Mouse (Mus musculus): ENCODE data around the gene Cyyr1. TPM values are rescaled to one million over a fixed set of nuclear protein-coding genes. Genes with fewer than 3 reads are reported as not detected.

Gene Cyyr1
- polyA plus RNA-seq, 1 experiment, result 2.6 TPM

DNA sequence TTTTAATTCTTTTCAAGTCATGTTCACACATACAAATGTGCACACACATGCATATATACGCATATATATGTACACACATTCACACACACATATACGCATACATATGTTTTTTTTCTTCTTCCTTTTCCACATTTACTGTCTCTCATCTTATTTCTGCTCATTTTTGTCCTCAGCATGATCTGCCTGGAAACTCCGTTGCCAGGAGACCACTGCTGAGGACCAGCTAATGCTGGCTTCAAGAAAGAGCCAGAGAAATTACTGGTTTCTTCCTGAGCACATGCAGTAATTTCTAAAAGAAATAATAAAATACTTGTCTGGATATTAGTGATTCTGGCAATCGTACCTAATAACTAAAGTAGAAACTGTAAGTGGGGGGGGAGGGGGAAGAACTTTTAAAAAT is 68.6 kb downstream of the Cyyr1 start:
- Histone ChIP-seq H3K27me3 (ENCODE audit: control insufficient read depth, insufficient read depth, low read length) (no peaks in the 10 kb centered on the region), H3K36me3 (ENCODE audit: control insufficient read depth, insufficient read depth, low read length) (no peaks in the 10 kb centered on the region), H3K4me3 (ENCODE audit: control insufficient read depth, insufficient read depth, low read length) (no peak overlapping the region), H3K4me1 (replicated peaks; ENCODE audit: control insufficient read depth, insufficient read depth, low read length) (no peaks in the 10 kb centered on the region), H3K27ac (ENCODE audit: control insufficient read depth, insufficient read depth, low read length) (no peak overlapping the region)
- TF ChIP-seq POLR2A (IDR thresholded peaks at IDR 0.05; ENCODE audit: control insufficient read depth, extremely low read depth, insufficient read depth, low read length, poor library complexity), result no peak
- TF ChIP-seq CTCF (IDR thresholded peaks at IDR 0.05; ENCODE audit: borderline replicate concordance, control insufficient read depth, extremely low read depth, insufficient read depth, low read length, poor library complexity), result no peak
- no peak for DNase-seq
- WGBS, result 95% methylated on average over 4 of the region's 4 CpGs

DNA sequence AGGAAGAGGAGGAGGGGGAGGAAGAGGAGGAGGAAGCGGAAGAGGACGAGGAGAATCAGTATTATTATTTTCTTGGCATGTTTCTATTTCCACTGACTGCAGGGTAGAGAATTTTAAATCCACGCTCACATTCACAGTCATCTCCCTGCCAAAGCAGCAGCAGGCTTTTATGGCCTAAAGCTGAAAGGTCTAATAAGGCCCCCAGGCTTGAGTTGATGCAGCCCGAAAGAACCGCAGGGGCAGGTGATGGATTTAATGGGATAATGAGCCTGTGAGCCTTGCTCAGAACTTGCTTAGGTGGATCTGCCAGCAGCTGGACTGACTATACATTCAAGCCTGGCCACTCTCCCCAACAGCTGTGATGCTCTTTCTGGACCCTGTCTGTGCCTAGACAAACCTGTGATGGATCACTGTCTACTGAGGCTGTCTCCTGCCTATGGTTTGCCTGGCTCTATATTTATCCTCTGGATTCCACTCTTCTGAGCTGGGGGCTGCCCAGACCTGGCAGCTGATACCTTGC is 78.6 kb downstream of the Cyyr1 start:
- Histone ChIP-seq H3K36me3 (ENCODE audit: control insufficient read depth, insufficient read depth, low read length) (no peaks in the 10 kb centered on the region), H3K27me3 (ENCODE audit: control insufficient read depth, insufficient read depth, low read length) (no peaks in the 10 kb centered on the region), H3K4me1 (replicated peaks; ENCODE audit: control insufficient read depth, insufficient read depth, low read length) (no peaks in the 10 kb centered on the region), H3K4me3 (ENCODE audit: control insufficient read depth, insufficient read depth, low read length) (no peak overlapping the region), H3K27ac (ENCODE audit: control insufficient read depth, insufficient read depth, low read length) (no peak overlapping the region)
- TF ChIP-seq POLR2A (IDR thresholded peaks at IDR 0.05; ENCODE audit: control insufficient read depth, extremely low read depth, insufficient read depth, low read length, poor library complexity) (no peak), CTCF (IDR thresholded peaks at IDR 0.05; ENCODE audit: borderline replicate concordance, control insufficient read depth, extremely low read depth, insufficient read depth, low read length, poor library complexity) (no peak)
- WGBS, result 90% methylated on average over 5 of the region's 5 CpGs
- DNase-seq, result no peak

DNA sequence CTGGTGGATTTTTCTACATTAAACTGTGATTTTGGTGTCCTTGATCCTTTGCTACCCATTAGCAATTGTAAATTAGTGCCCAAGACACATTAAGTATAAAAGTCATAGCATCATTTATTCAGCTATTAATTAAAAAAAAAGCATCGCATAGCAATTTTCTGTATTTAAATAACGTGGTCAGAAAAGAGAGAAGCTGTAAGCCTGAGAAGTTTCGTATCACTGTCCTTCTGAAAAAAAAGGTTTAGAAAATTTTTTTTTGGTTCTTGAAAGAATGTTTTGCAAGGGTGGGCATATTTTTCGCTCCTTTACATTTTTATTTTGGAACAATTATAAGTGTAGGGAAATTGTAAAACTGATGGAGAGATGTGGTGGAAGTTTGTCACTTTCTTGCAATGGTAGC is 83.1 kb downstream of the Cyyr1 start:
- no peak for DNase-seq
- 71% methylated on average over 4 of the region's 4 CpGs for WGBS
- no peak for TF ChIP-seq CTCF (IDR thresholded peaks at IDR 0.05; ENCODE audit: borderline replicate concordance, control insufficient read depth, extremely low read depth, insufficient read depth, low read length, poor library complexity)
- no peak for TF ChIP-seq POLR2A (IDR thresholded peaks at IDR 0.05; ENCODE audit: control insufficient read depth, extremely low read depth, insufficient read depth, low read length, poor library complexity)

DNA sequence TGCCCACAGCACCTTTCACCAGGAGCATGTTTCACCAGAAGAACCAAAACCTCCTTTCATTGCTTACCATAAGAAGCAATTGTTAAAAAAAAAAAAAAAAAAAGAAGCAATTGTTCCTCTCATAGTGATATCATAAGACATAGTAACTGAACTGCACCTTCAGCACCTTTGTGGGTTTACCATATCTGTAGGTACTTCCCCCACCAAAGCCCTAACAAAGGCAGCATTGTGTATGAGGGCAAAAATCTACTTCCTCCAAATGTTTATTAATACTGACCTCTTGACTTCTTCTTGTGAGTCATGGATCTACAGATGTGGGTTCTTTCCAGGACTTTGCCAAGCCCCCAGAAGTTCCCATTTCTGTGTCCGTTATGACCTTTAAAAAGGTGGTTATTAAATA is 98.2 kb downstream of the Cyyr1 start:
- Histone ChIP-seq H3K36me3 (ENCODE audit: control insufficient read depth, insufficient read depth, low read length) (no peaks in the 10 kb centered on the region), H3K4me1 (replicated peaks; ENCODE audit: control insufficient read depth, insufficient read depth, low read length) (no peaks in the 10 kb centered on the region), H3K27ac (ENCODE audit: control insufficient read depth, insufficient read depth, low read length) (no peak overlapping the region), H3K4me3 (ENCODE audit: control insufficient read depth, insufficient read depth, low read length) (no peak overlapping the region), H3K27me3 (ENCODE audit: control insufficient read depth, insufficient read depth, low read length) (no peaks in the 10 kb centered on the region)
- DNase-seq, result no peak
- TF ChIP-seq POLR2A (IDR thresholded peaks at IDR 0.05; ENCODE audit: control insufficient read depth, extremely low read depth, insufficient read depth, low read length, poor library complexity), result no peak
- TF ChIP-seq CTCF (IDR thresholded peaks at IDR 0.05; ENCODE audit: borderline replicate concordance, control insufficient read depth, extremely low read depth, insufficient read depth, low read length, poor library complexity), result no peak
- WGBS, result 89% methylated on average over 1 of the region's 1 CpGs

More for the DNA sequence above, 83.1 kb downstream of the Cyyr1 start:
- Histone ChIP-seq H3K27ac (ENCODE audit: control insufficient read depth, insufficient read depth, low read length) (no peak overlapping the region), H3K27me3 (ENCODE audit: control insufficient read depth, insufficient read depth, low read length) (no peaks in the 10 kb centered on the region), H3K4me3 (ENCODE audit: control insufficient read depth, insufficient read depth, low read length) (no peak overlapping the region), H3K36me3 (ENCODE audit: control insufficient read depth, insufficient read depth, low read length) (no peaks in the 10 kb centered on the region), H3K4me1 (replicated peaks; ENCODE audit: control insufficient read depth, insufficient read depth, low read length) (no peaks in the 10 kb centered on the region)

DNA sequence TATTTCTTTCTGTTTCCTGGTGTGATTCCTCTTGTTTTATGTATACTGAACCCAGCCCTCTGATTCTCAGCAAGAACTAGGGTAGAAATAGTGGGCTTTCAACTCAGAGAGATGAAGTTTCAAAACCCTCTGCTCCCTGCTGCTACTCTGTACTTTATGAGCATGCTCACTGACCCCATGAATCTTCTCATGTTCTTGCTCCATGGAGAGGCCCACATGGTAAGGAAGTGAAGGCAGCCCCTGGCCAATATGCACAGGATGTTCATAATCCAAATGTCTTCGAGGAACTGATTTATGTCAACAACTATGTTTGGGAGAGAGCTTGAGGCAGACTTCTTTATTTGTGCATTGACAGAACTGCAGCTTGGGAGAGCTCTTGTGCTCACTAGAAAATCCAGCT is 106.9 kb downstream of the Cyyr1 start:
- WGBS, result 39% methylated on average over 1 of the region's 1 CpGs
- no peak overlapping the region for H3K4me3 ChIP-seq (ENCODE audit: control insufficient read depth, insufficient read depth, low read length)
- no peaks in the 10 kb centered on the region for H3K27me3 ChIP-seq (ENCODE audit: control insufficient read depth, insufficient read depth, low read length)
- no peaks in the 10 kb centered on the region for H3K4me1 ChIP-seq (replicated peaks; ENCODE audit: control insufficient read depth, insufficient read depth, low read length)
- no peak for TF ChIP-seq POLR2A (IDR thresholded peaks at IDR 0.05; ENCODE audit: control insufficient read depth, extremely low read depth, insufficient read depth, low read length, poor library complexity)
- TF ChIP-seq CTCF (IDR thresholded peaks at IDR 0.05; ENCODE audit: borderline replicate concordance, control insufficient read depth, extremely low read depth, insufficient read depth, low read length, poor library complexity), result no peak
- DNase-seq, result no peak
- H3K27ac ChIP-seq (ENCODE audit: control insufficient read depth, insufficient read depth, low read length), result no peak overlapping the region
- no peaks in the 10 kb centered on the region for H3K36me3 ChIP-seq (ENCODE audit: control insufficient read depth, insufficient read depth, low read length)

DNA sequence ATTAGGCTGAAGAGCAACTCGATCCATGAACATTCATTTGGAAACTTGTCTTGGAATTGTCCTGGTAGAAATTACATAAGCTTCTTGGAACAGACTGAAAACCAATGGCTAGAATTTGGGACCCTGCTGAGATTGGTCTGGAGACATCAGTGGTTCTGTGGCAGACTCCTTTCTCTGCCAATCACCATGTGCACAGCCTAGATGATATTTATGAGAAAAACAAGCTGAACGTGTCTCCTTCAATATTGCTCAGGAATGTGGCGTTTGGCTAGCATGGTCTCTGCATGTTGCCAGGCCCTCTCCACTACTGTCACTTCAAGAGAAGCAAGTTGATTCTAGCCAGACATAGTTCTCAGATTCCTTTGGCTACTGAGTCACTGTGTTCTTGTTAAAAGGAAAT is 107.4 kb downstream of the Cyyr1 start:
- WGBS, result 95% methylated on average over 3 of the region's 3 CpGs

DNA sequence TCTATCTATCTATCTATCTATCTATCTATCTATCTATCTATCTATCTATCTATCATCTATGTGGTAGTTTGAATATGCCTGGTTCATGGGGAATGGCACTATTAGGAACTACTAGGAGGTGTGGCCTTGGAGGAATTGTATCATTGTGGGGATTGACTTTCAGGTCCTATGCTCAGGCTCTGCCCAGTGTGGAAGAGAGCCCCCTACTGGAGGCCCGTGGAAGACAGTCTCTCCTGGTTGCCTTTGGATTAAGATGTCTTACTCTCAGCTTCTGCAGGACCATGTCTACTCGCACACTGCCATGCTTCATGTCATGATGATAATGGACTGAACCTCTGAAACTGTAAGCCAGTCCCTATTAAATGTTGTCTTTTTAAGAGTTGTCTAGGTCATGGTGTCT is 117.8 kb downstream of the Cyyr1 start:
- no peak for DNase-seq
- H3K4me1 ChIP-seq (replicated peaks; ENCODE audit: control insufficient read depth, insufficient read depth, low read length), result no peaks in the 10 kb centered on the region
- H3K36me3 ChIP-seq (ENCODE audit: control insufficient read depth, insufficient read depth, low read length), result no peaks in the 10 kb centered on the region
- WGBS, result 58% methylated on average over 2 of the region's 2 CpGs
- H3K4me3 ChIP-seq (ENCODE audit: control insufficient read depth, insufficient read depth, low read length), result no peak overlapping the region
- no peaks in the 10 kb centered on the region for H3K27me3 ChIP-seq (ENCODE audit: control insufficient read depth, insufficient read depth, low read length)
- TF ChIP-seq POLR2A (IDR thresholded peaks at IDR 0.05; ENCODE audit: control insufficient read depth, extremely low read depth, insufficient read depth, low read length, poor library complexity) (no peak), CTCF (IDR thresholded peaks at IDR 0.05; ENCODE audit: borderline replicate concordance, control insufficient read depth, extremely low read depth, insufficient read depth, low read length, poor library complexity) (no peak)
- no peak overlapping the region for H3K27ac ChIP-seq (ENCODE audit: control insufficient read depth, insufficient read depth, low read length)

More for the DNA sequence above, 107.4 kb downstream of the Cyyr1 start:
- Histone ChIP-seq H3K4me1 (replicated peaks; ENCODE audit: control insufficient read depth, insufficient read depth, low read length) (no peaks in the 10 kb centered on the region), H3K27ac (ENCODE audit: control insufficient read depth, insufficient read depth, low read length) (no peak overlapping the region), H3K4me3 (ENCODE audit: control insufficient read depth, insufficient read depth, low read length) (no peak overlapping the region), H3K27me3 (ENCODE audit: control insufficient read depth, insufficient read depth, low read length) (no peaks in the 10 kb centered on the region), H3K36me3 (ENCODE audit: control insufficient read depth, insufficient read depth, low read length) (no peaks in the 10 kb centered on the region)
- TF ChIP-seq POLR2A (IDR thresholded peaks at IDR 0.05; ENCODE audit: control insufficient read depth, extremely low read depth, insufficient read depth, low read length, poor library complexity), result no peak
- TF ChIP-seq CTCF (IDR thresholded peaks at IDR 0.05; ENCODE audit: borderline replicate concordance, control insufficient read depth, extremely low read depth, insufficient read depth, low read length, poor library complexity), result no peak
- DNase-seq, result no peak

All from thymus, adult 2 months (tissue).